Mouse (Mus musculus) stomach, postnatal 0 days (tissue): ENCODE measurements around the gene Ralb.

Source experiments
- CTCF ChIP-seq: IDR thresholded peaks from 2 replicates; pipeline ENCODE4 v1.5.1; 2016; ENCODE audit warnings: antibody characterized with exemption, low read depth, mild to moderate bottlenecking, moderate library complexity
- EP300 ChIP-seq: optimal IDR thresholded peaks from 2 replicates; pipeline ENCODE3; 2016; ENCODE audit warnings: antibody characterized with exemption

- TF ChIP-seq CTCF (no peak), EP300 (no peak)
These were observed 29.9 kb downstream of the Ralb start for GRCm38 (mm10) chr1:119474671-119475070.
